Mouse (Mus musculus): ENCODE data around the gene Stk11.
"Not testable (repeated sequence)": the region's sequence is repeated elsewhere in the genome, so short reads cannot be mapped to it uniquely, and the experiment has no call there.

Stk11 gene

DNA sequence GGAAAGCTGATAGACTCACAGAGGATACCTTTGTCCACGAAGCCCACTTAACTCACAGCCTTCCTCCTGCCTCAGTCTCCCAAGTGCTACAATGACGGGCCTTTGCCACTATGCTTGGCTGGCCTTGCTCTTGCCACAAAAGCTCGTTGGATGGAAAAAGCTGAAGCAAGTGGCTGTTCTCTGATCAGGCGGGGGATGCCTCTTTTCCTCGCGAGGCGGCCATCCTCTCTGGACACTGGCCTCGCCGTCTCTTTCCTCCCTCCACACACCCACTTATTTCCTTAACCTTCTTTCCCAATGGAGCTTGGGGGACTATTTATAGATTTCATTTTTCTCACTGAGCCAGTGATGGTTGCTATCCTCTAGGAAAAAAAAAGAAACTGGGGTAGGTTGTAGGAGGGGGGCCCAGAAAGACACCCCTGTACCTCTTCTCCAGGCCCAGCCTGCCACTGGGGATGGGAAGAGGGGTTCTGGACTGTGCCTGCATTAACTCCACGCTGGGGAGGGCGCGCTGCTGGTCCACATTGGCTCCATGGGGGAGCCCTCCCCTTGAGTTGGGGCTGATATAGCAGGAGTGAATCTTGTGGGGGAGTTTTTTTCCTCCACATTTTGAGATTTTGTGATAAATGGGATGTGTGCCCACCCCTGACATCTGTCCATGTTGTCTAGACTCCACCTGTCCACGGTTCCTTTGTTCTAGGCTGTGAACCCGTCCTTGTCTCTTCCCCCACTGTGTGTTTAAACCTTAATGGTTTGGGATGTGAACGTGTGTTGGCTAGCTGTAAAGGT is 41.7 kb downstream of the Stk11 start:
- no peak for DNase-seq (ENCODE audit: low spot score)

DNA sequence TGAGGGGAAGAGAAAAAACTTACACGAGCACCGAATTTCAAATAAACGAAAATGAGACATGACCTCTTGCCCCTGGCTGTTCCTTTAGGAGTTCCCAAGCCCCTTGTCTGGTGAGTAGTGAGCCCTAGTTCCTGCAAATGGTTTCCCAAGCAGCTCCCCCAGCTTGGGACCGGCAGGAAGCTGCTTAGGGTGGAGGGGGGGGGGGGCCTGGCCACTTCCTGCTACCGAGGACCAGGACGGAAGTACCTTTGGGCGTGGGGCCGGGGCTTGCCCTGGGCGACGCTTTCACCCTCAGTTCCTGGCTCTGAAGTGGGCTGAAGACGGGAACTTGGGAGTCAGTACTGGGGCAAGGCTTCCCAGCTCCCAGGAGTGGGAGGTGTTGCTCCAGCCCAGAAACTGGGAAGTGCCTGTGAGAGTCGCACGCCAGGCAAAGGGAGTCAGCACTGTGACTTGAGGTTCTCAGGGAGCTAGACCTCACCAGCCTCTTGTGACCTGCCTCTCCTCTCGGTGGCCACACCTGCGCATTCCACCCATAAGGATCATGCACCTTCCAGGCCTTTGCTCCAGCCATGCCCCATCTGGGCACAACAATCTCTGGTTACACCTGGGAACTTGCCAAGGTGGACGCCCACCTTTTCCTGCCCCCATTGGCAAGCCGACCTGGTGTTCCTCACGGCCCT is 42.8 kb downstream of the Stk11 start:
- no peak for DNase-seq (ENCODE audit: low spot score)

DNA sequence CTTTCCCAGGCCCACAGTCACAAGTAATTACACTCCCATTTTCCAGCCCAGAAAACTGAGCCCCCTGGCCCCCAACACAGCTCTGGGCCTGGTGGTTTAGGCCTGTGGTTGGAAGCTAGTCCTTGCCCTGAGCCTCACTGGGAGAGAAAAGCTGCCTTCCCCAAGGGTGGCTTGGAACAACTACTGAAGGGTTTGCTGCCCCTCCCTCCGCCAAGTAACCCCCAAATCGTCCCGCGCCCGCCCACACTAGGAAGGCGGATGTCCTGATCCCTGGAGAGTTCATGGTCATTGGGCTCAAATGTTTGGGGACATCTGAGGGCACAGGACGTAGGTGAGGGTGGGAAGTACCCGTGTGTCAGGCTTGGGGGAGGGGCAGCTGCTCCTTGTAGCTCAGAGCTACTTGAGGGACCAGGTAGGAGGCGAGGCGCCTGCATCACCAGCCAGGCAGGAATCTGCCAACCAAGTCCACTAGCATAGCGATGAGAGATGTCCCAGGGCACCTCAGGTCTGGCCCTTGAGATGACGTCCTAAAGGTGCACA is 43.5 kb downstream of the Stk11 start:
- DNase-seq (ENCODE audit: low spot score): no peak

DNA sequence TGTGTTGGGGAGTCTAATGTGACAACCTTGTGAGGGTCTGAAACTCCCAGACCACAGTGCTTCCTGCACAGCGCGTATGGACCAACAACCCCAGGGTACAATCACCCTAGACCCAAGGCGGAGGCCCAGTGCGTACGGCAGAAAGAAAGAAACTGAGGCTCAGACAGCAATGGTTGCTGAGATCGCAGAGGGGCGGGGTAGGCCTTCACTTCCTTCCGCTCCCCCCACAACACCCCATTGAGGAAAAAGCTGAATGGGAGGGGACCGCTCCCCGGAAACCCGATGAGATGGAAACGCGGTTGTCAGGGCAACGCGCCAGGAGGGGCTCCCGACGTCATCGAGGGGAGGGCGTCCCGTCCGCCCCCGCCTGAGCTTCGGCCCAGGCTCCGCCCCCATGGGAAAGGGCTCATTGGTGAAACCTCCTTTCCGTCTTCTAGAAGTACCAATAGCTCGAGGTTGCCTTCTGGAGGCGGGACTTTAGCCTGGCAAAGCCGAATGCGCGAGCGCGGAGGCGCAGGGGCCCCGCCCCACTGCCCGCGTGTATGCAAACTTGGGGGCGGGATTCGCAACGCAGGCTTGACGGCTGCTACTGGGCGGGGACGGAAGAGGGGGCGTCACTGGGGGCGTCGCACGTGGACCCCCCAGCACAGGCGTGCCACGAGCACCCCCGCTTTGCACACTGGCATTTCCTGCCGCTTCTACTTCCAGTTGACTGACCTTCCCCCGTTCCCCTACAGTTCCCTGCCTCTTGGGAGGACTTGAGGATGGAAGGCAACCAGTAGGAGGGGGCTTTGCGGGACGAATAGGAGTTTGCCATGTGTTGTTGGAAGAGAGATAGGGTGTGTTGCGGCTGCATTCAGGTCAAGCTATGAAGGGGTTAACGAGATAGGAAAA is 44.2 kb downstream of the Stk11 start:
- DNase-seq (ENCODE audit: low spot score): peak; percentile 98

DNA sequence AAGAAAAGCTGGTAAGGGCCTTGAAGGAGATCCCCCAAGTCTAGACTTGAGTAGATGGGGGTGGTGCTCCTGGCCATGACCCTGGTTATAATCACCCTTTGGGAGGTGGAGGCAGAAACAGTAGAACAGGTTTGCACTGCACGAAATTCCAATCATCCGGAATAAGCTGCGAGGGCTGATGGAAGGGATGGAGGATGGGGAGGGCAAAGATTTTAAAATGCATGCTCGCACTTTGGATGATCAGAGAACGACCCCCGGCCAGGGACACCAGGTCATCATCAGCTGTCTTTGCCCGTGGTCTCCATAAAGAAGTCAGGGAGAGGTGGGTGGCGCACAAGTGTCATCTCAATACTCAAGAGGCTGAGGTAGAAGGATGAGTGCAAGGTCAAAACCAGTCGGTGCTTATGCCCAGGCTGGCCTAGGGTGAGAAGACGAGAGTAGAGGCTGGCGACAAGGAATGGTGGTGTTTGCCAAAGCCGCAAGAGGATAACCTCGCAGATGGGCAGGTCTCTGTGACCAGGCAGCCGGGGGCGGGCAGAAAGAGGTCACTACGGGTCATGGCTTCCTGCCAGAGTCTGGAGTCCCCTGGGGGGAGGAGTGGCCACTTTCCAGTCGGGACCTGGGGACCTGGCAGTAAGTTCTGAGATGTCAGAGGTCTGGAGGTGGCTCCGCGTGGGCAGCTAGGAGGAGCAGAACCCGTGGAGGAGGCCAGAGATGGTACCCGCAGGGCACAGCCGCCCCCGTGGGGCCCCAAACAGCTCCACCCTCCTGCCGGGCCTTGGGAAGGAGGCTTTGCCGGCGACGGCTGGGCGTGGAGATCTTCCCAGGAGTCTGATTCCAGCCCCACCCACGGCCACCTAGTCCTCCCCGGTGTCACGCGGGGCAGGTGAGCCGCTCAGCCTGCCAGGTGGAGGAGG is 45.1 kb downstream of the Stk11 start:
- peak; percentile 58 for DNase-seq (ENCODE audit: low spot score)

DNA sequence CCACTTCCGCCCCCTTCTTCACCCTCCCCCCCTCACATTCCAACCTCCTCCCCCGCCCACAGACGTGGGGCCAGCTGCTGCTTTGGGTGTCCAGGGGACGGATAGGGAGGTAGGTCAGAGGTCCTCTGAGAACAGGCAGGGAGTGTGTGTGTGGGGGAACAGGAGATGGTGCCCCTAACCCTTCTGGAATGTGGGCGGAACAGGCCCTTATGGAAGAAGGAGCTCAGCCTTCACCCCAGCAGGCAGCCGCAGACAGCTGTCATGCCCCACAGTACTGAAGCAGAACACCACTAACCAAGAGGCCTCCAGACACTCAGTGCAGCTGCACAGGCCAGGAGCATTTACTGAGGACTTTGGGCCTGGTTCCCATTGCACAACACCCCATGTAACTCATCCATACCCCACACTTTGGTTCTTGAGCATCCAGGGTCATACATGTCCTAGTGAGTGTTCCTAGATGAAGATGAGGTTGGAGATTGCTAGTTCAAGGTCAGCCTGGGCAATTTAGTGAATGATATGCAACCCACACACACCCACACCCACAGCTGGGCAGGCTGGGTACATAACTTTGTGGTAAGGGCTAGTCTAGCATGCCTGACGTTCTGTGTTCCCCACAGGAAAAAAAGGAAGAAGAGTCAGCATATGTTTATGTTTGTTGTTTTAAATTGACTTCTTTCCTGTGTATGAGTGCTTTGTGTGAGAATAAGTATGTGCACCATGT is 46.1 kb downstream of the Stk11 start:
- DNase-seq (ENCODE audit: low spot score): no peak

DNA sequence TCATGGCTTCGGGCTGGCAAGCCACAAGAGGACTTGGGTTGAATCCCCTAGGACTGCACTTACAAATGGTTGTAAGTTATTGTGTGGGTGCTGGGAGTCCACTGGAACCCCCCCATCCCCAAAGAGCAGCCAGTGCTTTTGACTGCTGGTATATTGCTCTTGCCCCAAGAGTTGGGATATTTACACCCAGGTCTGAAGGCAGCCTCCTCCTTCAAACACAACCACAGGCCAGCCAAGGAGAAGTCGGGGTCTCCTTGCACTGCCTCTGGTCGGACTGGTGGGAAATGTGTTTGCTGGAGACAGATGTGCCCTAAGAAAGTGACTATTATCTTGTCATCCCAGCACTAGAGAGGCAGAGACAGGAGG is 46.6 kb downstream of the Stk11 start:
- DNase-seq (ENCODE audit: low spot score): no peak

DNA sequence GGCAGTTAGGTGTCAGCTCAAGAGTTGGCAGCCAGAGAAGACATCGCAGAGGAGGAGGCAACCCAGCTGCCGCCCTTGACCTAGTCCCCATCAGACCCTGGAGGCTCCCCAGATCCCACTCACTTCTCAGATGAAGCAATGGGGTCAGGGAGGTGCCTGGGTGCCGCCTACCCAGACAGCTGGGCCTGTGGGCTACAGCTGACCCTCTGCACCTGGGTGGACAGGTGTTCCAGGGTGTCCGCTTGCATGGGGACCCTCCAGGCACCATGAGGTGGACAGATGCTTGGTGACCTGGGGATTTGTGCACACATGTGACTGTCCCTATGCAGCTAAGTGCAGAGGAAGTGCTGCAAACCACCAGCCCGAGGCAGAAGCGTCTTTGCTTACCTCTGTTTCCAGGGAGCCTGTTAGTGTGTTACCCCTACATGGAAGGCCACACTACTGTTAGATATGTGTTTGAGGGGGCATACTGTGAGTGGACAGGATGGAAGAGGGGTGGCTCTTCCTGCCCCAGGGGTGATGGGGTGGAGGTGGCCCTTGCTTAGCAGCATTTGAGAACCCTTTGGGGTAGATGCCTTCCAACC is 47.2 kb downstream of the Stk11 start:
- DNase-seq (ENCODE audit: low spot score): no peak

DNA sequence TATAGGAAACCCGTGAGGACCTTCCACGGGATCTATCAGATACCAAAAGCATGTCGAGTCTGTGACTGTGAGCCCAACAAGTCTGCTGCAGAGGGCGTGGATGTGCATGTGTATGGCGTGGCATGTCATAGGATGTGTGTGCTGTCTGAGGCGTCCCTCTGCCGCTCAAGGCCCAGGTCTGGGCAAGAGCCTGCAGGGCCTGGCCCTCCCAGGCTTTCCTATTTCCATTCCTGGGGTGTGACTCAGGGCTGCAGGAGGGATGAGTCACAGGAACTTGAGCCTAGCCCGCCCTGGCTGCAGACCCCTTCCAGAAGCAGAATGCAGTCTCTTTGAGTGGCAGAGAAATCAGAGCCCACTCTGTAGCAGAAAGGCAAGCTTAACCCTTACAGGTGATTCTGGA is 48.1 kb downstream of the Stk11 start:
- DNase-seq (ENCODE audit: low spot score): no peak

DNA sequence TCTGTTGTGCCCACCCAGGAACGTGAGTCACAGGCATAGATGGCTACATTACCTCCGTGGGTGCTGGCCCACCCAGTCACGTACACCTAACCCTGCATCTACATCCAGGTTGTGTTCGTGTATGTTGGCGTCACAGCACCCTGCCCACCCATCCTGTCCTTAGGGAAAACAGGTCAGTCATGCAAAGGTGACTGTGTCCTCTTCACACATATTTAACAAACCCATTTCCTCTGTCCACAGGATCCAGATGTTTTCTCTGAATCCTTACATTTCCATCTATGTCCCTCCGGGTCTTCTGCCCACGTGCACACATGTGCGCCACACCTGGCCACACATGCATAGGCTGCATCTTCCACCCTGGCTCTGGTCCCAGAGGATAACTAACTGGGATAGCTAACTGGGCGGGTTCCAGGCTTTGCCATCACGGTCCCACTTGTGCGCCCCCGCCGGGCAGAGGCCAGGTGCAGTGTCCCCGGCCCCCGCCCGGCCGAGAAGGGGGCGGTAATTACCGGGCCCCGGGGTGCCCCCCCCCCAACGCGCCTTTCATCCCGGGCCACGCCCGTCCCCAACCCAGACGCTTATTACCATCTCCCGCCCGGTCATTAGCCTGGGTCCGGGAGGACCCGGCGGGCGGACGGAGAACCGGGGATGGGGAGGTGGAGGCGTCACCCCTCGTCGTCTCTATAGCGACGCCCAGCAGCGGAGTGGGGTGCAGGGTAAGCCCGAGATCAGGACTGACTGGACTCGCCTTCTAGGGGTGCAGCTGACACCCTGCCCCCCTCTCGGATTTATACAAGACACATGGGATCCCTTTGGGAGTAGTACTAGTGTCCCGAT is 48.8 kb downstream of the Stk11 start:
- no peak for DNase-seq (ENCODE audit: low spot score)

DNA sequence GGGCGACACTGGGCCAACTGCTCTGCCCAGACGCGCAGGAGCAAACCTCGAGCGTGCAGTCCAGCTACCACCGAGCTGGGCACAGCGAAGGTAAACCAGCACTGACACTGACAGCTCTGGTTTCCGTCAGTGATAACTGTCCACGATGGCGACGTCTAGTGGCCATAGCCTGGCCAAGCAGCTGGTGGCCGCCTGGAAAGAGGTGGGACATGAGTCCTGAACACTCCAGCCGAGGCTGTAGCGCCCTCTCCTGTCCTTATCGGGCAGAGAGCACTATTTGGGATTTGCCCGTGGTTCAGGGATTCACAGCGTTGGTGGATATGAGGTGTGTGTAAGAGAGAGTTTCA is 49.4 kb downstream of the Stk11 start:
- DNase-seq (ENCODE audit: low spot score): peak; percentile 94

DNA sequence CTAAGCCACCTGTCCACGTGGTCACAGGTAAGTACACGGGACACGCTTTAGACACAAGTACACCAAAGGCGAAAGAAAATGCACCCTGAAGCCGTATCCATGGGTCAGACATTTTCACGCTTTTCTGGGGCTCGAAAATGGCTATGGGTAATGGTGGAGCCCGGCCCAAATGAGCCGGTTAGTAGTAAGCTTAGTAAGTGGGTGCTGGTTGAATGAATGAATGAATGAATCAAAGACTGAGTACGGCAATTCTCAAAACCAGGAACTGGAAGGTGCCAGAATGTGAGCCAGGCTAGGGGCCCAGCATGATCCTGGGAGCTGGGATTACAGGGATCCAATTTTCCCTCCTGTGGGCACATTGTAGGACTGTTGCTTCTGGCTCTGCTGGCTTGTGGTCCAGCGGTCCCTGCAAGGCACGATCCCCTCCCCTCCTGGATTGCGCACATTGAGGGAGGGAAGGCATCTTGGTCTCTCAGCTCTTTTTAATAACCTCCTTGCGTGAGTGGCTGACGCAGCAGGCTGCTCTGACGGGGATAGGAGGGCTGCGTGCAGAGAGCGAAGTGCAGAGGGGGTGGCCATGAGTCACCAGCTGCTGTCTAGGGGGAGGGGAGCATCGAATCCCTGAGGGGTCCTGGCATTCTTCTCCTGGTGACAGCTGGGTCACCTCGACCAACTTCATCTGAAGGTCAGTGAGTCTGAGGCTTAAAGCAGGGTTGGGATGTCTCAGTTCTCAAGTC is 50.0 kb downstream of the Stk11 start, which contains the start of gene Cirbp:
Cirbp (plus strand) TSS at position 594 of the 737 bp plus-strand sequence.
- DNase-seq (ENCODE audit: low spot score): no peak

DNA sequence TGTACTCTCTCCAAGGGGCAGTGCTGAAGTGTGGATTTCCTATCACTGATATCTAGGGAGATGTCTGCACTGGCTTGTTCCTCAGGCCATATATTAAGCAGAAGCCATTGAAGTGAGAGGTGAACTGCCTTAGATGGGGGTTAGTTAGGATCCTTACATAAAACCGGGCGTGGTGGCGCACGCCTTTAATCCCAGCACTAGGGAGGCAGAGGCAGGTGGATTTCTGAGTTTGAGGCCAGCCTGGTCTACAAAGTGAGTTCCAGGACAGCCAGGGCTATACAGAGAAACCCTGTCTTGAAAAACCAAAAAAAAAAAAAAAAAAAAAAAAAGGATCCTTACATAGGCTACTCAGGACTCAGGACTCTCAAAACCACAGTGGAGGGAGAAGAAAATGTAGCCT is 50.5 kb downstream of the Stk11 start:
- not testable (repeated sequence) for DNase-seq (ENCODE audit: low spot score)

DNA sequence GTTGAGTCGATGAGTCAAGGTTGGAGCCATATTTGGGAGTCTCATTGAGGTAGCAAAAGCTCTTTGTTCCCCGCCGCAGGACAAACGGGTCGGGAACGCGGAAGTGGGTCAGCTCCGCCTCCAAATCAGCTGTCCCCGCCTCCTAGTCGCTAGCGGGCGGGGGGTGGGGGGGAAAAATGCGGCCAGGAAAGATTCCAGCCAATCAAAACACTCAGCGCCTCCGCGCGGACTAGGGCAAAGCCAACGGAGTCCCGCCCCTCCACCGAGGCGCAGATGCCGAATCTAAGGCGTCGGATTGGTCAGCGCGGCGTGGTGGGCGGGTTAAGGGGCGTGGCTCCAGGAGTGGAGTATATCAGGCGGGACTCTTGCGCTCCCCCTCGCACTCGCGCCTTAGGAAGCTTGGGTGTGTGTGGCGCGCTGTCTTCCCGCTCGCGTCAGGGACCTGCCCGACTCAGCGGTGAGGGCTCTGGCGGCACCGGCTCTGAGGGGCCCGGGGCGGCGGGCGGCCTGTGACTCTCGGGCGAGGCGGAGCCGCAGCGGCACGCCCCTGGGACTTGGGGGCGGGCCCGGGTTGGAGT is 51.9 kb downstream of the Stk11 start:
- DNase-seq (ENCODE audit: low spot score): peak; percentile 99

DNA sequence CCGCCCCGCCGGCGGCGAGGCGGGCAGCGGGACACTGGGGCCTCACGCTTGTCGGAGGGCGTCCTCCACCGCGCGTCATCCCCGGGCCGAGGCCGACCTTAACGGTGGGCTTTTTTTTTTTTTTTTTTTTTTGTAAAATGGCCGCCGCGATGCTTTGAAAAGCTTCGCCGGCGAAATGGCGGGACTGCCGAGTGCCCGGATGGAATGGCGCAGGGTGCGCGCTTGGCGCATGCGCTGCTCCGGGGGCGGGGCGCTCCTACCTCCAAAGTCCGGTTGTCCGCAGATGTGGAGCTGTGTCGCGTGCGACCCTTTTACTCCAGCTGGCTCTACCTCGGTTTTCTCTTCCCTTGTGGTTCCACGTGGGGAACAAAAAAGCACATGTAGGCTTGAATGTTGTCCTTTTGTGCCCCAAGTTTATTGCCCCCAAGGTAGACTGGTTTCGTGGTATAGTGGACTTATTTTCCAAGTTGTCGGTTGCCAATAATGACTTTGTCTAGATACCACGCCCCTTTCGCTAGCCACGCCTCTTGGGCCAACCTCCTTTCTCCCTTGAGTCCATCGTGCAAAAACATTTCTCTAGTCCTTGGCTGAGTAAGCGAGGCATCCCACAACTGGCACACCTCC is 52.5 kb downstream of the Stk11 start:
- peak; percentile 91 for DNase-seq (ENCODE audit: low spot score)

DNA sequence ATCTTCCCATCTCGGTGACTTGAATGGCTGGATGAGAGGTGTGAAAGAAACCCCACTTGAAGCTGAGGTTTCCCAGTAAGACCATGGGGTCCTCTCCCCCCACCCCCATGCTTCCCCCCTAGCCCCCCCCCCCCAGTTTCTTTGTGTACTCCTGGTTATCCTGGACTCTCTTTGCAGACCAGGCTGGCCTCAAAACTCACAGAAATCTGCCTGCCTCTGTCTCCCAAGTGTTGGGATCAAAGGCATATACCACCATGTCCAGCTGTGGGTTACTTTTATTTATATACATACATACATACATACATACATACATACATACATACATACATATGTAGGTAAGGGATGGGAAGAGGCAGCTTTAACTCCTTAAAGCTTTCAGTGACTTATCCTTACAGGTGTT is 53.5 kb downstream of the Stk11 start:
- no peak for DNase-seq (ENCODE audit: low spot score)

DNA sequence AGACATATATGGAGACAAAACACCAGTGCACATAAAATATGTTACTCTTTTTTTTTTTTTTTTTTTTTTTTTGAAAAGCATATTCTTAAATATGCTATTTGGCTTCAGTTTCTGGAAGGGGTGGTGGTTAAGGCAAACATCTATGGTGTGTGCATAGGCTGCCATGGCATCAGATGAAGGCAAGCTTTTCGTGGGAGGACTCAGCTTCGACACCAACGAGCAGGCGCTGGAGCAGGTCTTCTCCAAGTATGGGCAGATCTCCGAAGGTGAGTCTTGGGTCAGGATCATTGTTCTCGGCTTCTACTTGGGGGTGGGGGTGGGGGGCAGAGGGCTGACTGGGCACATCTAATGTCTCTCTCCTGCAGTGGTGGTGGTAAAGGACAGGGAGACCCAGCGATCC is 54.0 kb downstream of the Stk11 start:
- DNase-seq (ENCODE audit: low spot score): no peak

DNA sequence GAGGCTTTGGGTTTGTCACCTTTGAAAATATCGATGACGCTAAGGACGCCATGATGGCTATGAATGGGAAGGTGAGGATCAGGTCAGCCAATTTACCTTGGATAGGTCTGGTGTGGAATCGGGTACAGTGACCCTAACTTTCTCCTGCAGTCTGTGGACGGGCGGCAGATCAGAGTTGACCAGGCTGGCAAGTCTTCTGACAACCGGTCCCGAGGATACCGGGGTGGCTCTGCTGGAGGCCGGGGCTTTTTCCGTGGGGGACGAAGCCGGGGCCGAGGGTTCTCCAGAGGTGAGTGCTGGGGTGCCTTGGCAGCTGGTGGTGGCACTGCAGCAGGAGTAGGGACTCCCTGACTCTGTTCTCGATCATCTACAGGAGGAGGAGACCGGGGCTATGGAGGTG is 54.4 kb downstream of the Stk11 start:
- DNase-seq (ENCODE audit: low spot score): no peak

Data from spleen, adult 12 weeks (tissue).